Mouse (Mus musculus) gastrocnemius, adult 2 months (tissue): ENCODE data around the gene Tmem11. TPM values are rescaled to one million over a fixed set of nuclear protein-coding genes. Genes with fewer than 3 reads are reported as not detected.

Source experiments
- DNase-seq: peaks from one replicate; pipeline ENCODE4 v3.0.0; 2022
- H3K27ac ChIP-seq: fragments of 200-600 bp; 2 replicates; pipeline ENCODE4 v1.8.1; 2022; ENCODE audit warnings: mild to moderate bottlenecking
- H3K4me3 ChIP-seq: fragments of 200-600 bp; 2 replicates; pipeline ENCODE4 v1.8.1; 2022; ENCODE audit warnings: mild to moderate bottlenecking, moderate library complexity
- CTCF ChIP-seq: fragments of 200-600 bp; IDR thresholded peaks from 2 replicates; pipeline ENCODE4 v1.8.1; 2022; ENCODE audit warnings: antibody characterized with exemption, mild to moderate bottlenecking, moderate library complexity
- intact Hi-C: fragments of 180-260 bp; cut with DNase I; formaldehyde crosslinking; loops from one replicate; pipeline ENCODE4 v1.15.1; 2025
- long read RNA-seq, 2 experiments: library from polyadenylated mRNA; stranded (forward); transcript quantifications; one replicate each; pipeline ENCODE4 v2.0.0; 2021
- total RNA-seq, 2 experiments: library from RNA; stranded (reverse); gene quantifications; 2 replicates each; pipeline ENCODE4 v1.2.3; 2021

The Tmem11 gene
- total RNA-seq, result 10 to 100 TPM; 41.4 to 41.6 TPM
- long read RNA-seq, experiment 1, transcript Tmem11-201 (2 exons, 1,457 nt), result major isoform, 23 of 24 reads
- long read RNA-seq, experiment 1, partial matches to known transcripts, result 0 of 24 reads
- long read RNA-seq, experiment 1, other reads (novel, unspliced or antisense), result 1 of 24 reads
- long read RNA-seq, experiment 2, transcript Tmem11-201 (2 exons, 1,457 nt), result major isoform, 31 of 38 reads
- long read RNA-seq, experiment 2, partial matches to known transcripts, result 0 of 38 reads
- long read RNA-seq, experiment 2, other reads (novel, unspliced or antisense), result 7 of 38 reads

DNA sequence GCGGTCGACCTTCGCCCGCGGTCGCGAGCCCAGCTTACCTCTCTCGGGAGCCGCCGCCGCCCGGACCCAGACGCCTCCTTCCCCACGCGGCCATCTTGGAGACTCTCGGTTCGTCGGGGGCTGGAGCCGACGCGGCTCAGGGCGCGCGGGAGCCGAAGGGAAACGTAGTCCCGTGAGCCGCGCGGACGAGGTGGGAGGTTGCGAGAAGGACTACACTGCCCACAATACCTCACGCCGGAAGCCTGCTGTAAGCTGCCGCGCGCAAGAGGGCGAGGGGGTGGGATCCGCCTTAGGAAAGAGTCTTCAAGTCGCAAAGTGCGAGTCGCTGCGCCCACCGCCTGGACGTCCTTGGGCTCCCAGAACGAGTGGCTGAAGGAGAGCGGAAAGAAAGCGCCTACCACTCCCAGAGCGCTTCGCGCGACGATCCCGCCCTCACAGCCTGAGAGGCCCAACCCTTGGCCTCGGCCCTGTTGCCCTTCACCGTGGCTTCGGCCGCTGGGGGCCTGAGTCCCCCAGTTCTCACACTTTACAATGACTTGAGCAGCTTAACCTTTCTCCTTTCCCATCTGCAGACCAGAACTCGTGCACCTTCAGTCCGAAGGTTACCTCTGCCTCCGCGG is at the start of gene Tmem11:
TSS of gene Tmem11 (minus strand) at position 598 of the 620 bp plus-strand sequence.
- peak; percentile 22 for TF ChIP-seq CTCF
- intact Hi-C loops, result loop anchor here (2.0 to 5.0 kb wide), 3 partner anchors 48 to 150 kb away; partner anchors contain the start of genes Dhrs7b and Mief2
- Histone ChIP-seq H3K4me3 (peak within 1 kb of the TSS; percentile 98), H3K27ac (peak within 1 kb of the TSS; percentile 99)
- peak; percentile 96 for DNase-seq

DNA sequence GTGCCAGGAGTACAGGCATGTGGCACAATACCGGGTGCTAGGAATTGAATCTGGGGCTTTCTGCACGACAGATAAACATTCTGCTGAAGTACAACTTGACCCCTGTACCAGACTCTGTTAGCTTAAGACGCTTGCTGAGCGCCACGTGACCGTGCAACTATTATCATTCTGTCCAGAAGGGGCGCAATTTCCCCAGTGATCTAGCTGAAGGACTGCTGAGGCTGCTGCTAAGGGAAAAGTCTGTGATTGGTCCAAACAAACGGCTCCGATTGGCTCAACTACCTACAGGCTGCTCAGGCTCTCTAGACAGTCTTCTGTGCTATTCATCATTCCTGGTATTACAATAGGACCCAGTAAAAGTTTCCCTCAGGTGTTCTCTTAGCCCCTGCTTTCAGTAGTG is 48.2 kb upstream of the Tmem11 start:
- intact Hi-C loops, result loop anchor here (2.0 kb wide), 1 partner anchor 50 kb away; no protein-coding TSS in a partner anchor
- peak overlapping the region; percentile 56 for H3K4me3 ChIP-seq
- peak; percentile 88 for TF ChIP-seq CTCF
- H3K27ac ChIP-seq, result peak overlapping the region; percentile 82
- DNase-seq, result peak; percentile 90

DNA sequence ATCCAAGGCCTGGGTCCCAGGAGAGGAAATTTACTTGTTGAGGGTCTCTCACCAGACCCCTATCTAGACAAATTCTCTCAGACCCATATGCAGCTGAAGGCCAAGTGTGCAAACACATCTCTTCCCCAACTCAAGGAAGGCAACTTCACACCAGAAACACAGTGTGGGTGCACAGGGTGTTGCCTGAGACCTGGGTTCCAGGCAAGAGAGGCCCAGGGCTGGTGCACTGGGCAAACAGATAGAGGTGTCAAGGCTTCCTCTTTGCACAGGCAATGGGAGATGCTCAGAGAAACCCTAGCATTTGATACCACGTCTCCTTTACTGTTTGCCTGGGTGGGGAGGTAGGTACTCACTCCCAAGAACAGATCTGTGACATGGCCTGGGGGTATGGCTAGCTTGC is 45.9 kb upstream of the Tmem11 start:
- no peak for DNase-seq
- Histone ChIP-seq H3K4me3 (no peak overlapping the region), H3K27ac (peak overlapping the region; percentile 48)
- intact Hi-C loops, result no loop called here
- TF ChIP-seq CTCF, result no peak

DNA sequence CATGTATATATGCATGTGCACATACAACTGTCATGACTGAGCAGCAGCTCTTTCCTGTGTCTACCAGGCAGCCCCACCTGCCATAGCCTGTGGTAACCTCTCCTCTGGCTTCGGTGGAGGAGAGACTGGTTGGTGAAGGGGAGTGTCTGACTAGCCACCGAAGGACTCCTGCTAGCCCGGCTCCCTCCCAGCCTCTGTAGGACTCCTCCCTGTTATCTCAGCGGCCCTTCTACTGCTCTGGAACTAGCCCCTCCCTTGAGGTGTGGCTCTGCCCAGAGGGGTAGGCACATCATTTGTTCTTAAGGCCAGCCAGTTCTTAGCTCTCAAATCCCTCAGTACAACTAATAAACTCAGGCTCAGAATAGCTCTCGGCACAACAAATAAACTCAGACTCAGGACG is 45.4 kb upstream of the Tmem11 start:
- DNase-seq, result no peak
- intact Hi-C loops, result no loop called here
- Histone ChIP-seq H3K4me3 (no peak overlapping the region), H3K27ac (peak overlapping the region; percentile 48)
- no peak for TF ChIP-seq CTCF

DNA sequence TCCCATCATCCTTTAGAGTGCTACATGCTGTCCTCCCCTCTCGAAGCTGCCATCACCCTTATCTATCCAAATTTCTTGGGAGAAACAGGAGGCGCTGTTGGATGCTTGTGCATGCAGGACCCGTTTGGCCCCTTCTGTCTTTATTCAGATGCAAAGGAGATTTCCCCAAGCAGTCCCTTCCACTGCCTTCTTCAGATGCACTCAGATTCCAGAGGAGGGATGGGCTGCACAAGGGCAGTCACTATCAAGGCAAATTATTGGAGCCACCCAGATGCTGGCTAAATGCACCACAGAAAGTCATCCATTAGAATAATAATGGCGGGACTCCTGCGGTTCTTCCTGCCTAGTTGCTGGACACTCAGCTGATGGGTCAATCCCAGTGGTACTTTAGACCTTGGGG is 43.9 kb upstream of the Tmem11 start:
- intact Hi-C loops, result no loop called here
- H3K27ac ChIP-seq, result no peak overlapping the region
- DNase-seq, result no peak
- no peak overlapping the region for H3K4me3 ChIP-seq
- no peak for TF ChIP-seq CTCF

DNA sequence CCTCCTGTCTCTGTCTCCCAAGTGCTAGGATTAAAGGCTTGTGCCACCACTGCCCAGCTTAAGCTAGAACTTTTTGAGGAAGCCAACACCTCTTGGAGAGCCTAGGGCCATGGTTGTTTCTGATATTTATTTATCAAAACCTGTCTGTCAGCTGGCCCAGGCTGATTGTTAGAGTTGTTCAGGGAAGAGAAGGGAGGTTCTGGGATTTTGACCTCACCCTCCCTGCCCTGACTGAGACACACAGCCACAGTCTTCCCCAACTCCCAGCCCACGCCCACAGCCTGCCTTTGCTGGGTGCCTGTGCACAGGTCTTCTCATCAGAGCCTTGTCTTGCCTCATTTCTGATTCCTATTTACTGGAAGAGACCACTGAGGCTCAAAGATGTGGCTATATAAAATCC is 43.1 kb upstream of the Tmem11 start:
- intact Hi-C loops, result no loop called here
- H3K27ac ChIP-seq, result no peak overlapping the region

DNA sequence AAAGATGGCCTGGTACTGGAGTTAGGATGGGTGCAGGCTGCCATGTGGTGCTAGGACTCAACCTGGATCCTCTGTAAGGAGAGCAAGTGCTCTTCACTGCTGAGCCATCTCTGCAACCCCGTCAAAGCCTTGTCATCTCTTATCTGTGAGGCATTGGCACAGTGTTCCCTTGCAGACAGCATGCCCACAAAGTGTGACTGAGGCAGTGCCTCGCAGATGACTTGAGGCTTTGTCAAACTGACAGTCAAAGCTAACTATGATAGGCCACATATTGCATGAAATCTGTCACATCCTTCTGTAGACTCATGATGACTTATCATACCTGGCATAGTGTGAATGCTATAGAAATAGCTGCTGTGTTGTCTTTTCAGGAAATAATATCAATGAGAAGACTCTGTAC is 40.9 kb upstream of the Tmem11 start:
- Histone ChIP-seq H3K4me3 (no peak overlapping the region), H3K27ac (no peak overlapping the region)
- DNase-seq, result no peak
- no peak for TF ChIP-seq CTCF
- intact Hi-C loops, result no loop called here

More for the DNA sequence above, 43.1 kb upstream of the Tmem11 start:
- no peak for TF ChIP-seq CTCF
- DNase-seq, result no peak
- H3K4me3 ChIP-seq, result no peak overlapping the region

DNA sequence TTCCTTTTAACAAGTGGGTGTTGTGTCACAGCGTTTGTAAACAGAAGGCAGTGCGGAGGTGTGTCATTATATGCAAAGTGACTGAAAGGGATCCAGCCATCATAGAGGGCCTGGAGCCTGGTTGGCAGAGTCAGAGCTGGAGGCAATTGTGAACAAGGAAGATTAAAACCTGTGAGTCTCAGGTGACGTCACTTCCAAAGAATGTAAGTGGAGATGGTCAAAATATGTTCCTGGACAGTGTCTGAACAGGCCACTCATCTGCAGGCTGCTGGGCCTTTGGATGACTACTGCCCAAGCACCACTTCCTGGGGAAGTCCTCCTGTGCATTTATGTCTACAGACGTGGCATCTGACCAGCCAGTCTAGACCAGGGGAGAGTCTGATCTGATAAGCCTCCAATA is 36.1 kb upstream of the Tmem11 start:
- H3K27ac ChIP-seq, result no peak overlapping the region; the same call in 1 of the 2 replicates
- intact Hi-C loops, result no loop called here
- TF ChIP-seq CTCF, result no peak
- DNase-seq, result no peak
- no peak overlapping the region for H3K4me3 ChIP-seq

DNA sequence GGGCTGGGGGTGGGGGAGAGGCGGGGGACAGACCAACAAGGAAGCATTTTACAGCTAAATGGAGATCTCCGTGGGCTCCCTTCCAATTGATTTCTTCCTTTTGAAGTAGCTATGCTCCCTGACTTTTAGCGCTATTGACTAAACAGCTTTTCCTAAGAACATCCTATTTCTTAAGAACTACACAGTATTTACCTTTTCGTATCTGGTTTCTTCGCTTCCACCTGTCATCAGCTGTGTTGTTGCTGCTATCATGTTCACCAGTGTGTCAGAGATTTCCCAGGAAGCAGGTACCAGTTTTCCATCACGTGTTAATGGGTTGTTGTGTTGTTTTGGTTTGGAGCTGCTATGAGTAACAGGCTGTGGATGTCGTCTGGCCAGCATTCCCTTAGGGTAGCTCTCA is 35.4 kb upstream of the Tmem11 start, which contains the start of gene Natd1:
TSS of gene Natd1 (minus strand) at position 260 of the 400 bp plus-strand sequence.
- DNase-seq, result no peak
- peak within 1 kb of the TSS; percentile 98 for H3K4me3 ChIP-seq
- H3K27ac ChIP-seq, result peak within 1 kb of the TSS; percentile 94
- no peak for TF ChIP-seq CTCF
- intact Hi-C loops, result no loop called here

DNA sequence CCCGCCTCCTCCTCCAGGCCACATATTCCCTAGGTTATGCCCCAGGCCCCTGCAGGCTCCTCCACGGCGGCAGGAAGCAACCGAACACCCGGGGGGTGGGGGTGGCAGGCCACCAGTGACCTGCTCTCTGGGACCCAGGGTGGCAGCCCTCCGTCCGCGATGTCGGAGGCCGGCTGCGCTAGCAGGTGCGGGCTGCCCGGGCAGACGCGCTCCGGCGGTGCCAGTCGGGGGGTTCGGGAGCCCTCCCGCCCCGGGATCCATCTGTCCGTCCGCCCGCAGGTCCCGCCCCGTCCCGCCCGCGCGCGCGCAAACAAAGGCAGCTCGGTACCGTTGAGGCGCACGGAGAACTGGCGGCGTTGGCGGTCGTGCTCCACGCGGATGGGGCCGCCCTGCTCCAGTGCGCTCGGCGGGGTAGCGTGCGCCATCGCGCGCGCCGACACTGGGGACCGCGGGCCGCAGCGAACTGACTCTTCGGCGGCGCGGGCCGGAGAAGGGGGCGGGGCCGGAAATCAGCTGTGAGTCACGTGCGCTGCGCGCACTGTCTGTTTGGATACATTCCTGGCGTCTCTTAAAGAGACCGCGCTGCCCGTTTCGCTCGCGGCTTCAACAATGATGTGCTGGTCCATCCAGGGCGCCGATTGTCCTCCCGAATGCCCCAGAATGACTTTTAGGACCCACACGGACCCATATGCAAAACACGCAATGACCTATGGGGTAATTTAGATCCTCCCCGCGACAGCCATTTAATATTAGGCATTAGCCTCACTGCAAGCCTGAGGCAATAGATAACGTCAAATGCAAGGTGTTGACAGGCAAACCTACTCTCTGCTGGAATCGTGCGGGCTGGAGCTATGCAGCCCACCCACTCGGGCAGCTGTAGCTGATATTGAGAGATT is 34.5 kb upstream of the Tmem11 start:
- Histone ChIP-seq H3K27ac (peak overlapping the region; percentile 94), H3K4me3 (peak overlapping the region; percentile 98)
- no peak for TF ChIP-seq CTCF
- DNase-seq, result peak; percentile 94
- intact Hi-C loops, result no loop called here

DNA sequence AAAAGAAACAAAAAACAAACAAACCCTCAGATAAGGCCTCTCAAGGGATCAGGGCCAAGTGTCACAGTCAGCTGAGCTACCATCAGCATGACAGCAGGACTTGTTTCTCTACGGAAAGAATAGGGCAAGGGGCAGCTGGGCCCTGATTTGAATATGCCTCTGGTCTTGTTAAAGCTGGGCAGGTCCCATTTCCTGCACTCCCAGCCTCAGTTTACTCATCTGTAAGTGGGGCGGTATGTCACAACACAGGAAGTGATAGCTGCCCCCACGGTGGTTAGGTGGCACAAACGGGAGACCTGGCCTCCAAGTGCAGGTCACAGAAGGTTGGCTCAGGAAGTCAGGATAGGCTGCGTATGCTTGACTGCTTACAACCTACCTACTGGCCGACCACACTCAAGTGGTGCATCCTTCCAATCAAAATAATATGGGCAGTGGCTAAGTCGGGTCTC is 33.5 kb upstream of the Tmem11 start:
- TF ChIP-seq CTCF, result no peak
- DNase-seq, result no peak
- Histone ChIP-seq H3K4me3 (peak overlapping the region; percentile 98), H3K27ac (peak overlapping the region; percentile 94)
- intact Hi-C loops, result no loop called here

DNA sequence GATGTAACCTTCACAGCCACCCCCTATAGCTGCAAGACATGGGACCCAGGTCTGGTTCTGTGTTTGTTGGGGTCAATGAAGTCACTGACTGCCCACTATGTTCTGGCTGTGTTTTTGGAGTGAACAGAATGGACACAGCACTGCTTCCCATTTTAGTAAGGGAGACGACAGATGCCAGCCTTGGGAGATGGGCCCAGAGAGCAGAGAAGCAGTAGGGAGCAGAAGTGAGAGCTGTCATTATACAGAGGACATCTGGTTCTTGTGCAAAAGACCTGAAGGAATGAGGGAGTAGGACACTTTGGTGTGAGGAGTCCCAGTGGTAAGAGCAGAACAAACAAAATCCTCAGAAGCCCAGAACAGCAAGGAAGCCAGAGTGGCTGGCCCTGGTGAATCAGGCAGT is 30.6 kb upstream of the Tmem11 start:
- TF ChIP-seq CTCF, result no peak
- Histone ChIP-seq H3K4me3 (no peak overlapping the region), H3K27ac (peak overlapping the region; percentile 58)
- intact Hi-C loops, result no loop called here
- no peak for DNase-seq
